Mouse (Mus musculus): ENCODE measurements around the gene Tnfrsf17.

GRCm38 (mm10) chr16:11284881-11285280 lies 28.7 kb upstream of the Tnfrsf17 start:
- TF ChIP-seq CTCF (IDR thresholded peaks at IDR 0.05; ENCODE audit: low read depth, low read length) (no peak), POLR2A (IDR thresholded peaks at IDR 0.05; ENCODE audit: extremely low read depth, insufficient read depth, low read length) (no peak)
